Mouse (Mus musculus) yolk sac, embryonic 10.5 days (tissue): ENCODE data around the gene Hist1h3e.
"Not testable (repeated sequence)": the region's sequence is repeated elsewhere in the genome, so short reads cannot be mapped to it uniquely, and the experiment has no call there.

ENCODE experiments used
- DNase-seq: peaks from one replicate; pipeline ENCODE4 v3.0.0-alpha.2; 2017; ENCODE audit warnings: low spot score

The Hist1h3e gene

GRCm38 (mm10) chr13:23561531-23561882 lies 662 bp downstream of the Hist1h3e start:
- not testable (repeated sequence) for DNase-seq

- DNase-seq: peak; percentile 53
Observed at GRCm38 (mm10) chr13:23560699-23561098, 1.5 kb downstream of the Hist1h3e start.

GRCm38 (mm10) chr13:23556906-23557305 lies 5.3 kb downstream of the Hist1h3e start:
- no peak for DNase-seq

- DNase-seq: peak; percentile 91
Observed at GRCm38 (mm10) chr13:23555839-23556416, 6.2 kb downstream of the Hist1h3e start.

- peak; percentile 95 for DNase-seq
Observed at GRCm38 (mm10) chr13:23554925-23555838, 7.0 kb downstream of the Hist1h3e start.

GRCm38 (mm10) chr13:23554393-23554792 lies 7.8 kb downstream of the Hist1h3e start:
- DNase-seq: peak; percentile 38

GRCm38 (mm10) chr13:23552962-23553361 lies 9.2 kb downstream of the Hist1h3e start, which contains the start of gene Hist1h1d:
Hist1h1d (plus strand) TSS chr13:23553262.
- no peak for DNase-seq

- no peak for DNase-seq
Observed at GRCm38 (mm10) chr13:23551931-23552914, 9.9 kb downstream of the Hist1h3e start.

GRCm38 (mm10) chr13:23551146-23551834 lies 10.9 kb downstream of the Hist1h3e start, which contains the start of gene Hist1h4f:
Hist1h4f (minus strand) TSS chr13:23551648.
- peak; percentile 98 for DNase-seq

- DNase-seq: peak; percentile 60
Observed at GRCm38 (mm10) chr13:23550761-23551145, 11.4 kb downstream of the Hist1h3e start.

GRCm38 (mm10) chr13:23546694-23547093 lies 15.5 kb downstream of the Hist1h3e start:
- no peak for DNase-seq

- not testable (repeated sequence) for DNase-seq
Observed at GRCm38 (mm10) chr13:23544787-23545120, 17.4 kb downstream of the Hist1h3e start.

GRCm38 (mm10) chr13:23543965-23544786 lies 18.0 kb downstream of the Hist1h3e start, which contains the start of gene Hist1h3f:
Hist1h3f (plus strand) TSS chr13:23544052.
- peak; percentile 92 for DNase-seq

GRCm38 (mm10) chr13:23542999-23543607 lies 19.1 kb downstream of the Hist1h3e start, which contains the start of gene Hist1h2bh:
Hist1h2bh (minus strand) TSS chr13:23543392.
- DNase-seq: peak; percentile 92

GRCm38 (mm10) chr13:23542225-23542980 lies 19.8 kb downstream of the Hist1h3e start:
- DNase-seq: not testable (repeated sequence)

GRCm38 (mm10) chr13:23541497-23541896 lies 20.7 kb downstream of the Hist1h3e start:
- no peak for DNase-seq

- not testable (repeated sequence) for DNase-seq
Observed at GRCm38 (mm10) chr13:23539821-23540220, 22.3 kb downstream of the Hist1h3e start.

GRCm38 (mm10) chr13:23538249-23538648 lies 23.9 kb downstream of the Hist1h3e start:
- DNase-seq: no peak
